Mouse (Mus musculus): ENCODE results near the gene Pold2. TPM values are rescaled to one million over a fixed set of nuclear protein-coding genes. Genes with fewer than 3 reads are reported as not detected.

Pold2 gene
- 10 to 100 TPM; 44.6 to 47.3 (median 47.0) TPM for total RNA-seq (2022)

GRCm38 (mm10) chr11:5877921-5878526, at the start of gene Pold2:
Gene Pold2, minus strand, starts transcription at chr11:5878292.
- DNase-seq (ENCODE audit: low spot score in 2 of 2) = peak; percentile 95 to 98

DNA sequence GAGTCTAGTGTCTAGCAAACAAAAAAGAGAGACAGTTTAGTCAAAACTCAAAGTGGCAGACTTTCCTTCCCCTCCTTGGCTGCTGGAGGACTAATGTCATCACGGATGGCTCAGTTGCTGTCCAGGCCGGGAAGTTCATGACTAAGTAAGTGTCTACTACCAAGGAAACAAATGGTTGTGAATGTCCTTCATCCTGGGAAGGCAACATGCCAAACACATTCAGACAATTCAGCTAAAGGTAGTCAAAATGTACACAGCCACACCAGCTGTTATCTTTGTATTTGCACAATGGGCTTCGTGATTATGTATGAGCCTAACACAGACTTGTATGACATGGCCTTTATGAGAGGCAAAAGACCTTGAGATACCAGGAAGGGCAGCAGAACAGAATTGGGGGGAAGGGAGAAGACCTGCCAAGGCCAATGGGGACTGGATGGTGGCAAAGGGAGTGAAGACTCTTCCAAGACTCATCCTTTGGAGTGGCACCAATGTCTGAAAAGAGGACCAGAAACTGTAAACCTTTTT, 48.7 kb upstream of the Pold2 start:
- no peak for DNase-seq (ENCODE audit: low spot score in 2 of 2)

GRCm38 (mm10) chr11:5924699-5925098, 46.6 kb upstream of the Pold2 start:
- DNase-seq (ENCODE audit: low spot score in 2 of 2) = no peak

GRCm38 (mm10) chr11:5920323-5920960, 42.4 kb upstream of the Pold2 start:
- DNase-seq (ENCODE audit: low spot score in 2 of 2) = no peak

DNA sequence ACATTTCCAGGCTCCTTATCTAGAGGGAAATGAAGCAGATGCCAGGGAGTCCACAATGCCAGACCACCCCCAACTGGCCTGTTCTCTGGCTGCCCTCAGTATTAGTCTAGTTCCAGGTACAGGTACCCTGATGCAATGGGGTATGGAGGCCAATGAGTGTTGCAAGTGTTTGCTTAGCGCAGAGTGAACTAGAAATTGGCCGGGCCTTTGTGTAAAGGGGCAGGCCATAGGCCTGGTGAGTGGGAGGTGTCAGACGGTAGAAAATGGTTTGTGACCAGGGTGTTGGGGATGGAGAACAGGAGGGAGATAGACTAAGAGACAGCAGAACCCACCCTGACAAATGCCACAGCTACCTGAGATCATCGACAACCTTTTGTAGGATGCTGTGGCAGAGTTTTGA, 41.5 kb upstream of the Pold2 start:
- DNase-seq (ENCODE audit: low spot score in 2 of 2) = no peak

- DNase-seq (ENCODE audit: low spot score in 2 of 2) = no peak
Measured at GRCm38 (mm10) chr11:5918111-5918510, 40.0 kb upstream of the Pold2 start.

- DNase-seq (ENCODE audit: low spot score in 2 of 2) = no peak
Measured at GRCm38 (mm10) chr11:5916178-5916548, 38.1 kb upstream of the Pold2 start.

GRCm38 (mm10) chr11:5915429-5916177, 37.5 kb upstream of the Pold2 start:
- DNase-seq (ENCODE audit: low spot score in 2 of 2) = peak; percentile 39 to 46

DNA sequence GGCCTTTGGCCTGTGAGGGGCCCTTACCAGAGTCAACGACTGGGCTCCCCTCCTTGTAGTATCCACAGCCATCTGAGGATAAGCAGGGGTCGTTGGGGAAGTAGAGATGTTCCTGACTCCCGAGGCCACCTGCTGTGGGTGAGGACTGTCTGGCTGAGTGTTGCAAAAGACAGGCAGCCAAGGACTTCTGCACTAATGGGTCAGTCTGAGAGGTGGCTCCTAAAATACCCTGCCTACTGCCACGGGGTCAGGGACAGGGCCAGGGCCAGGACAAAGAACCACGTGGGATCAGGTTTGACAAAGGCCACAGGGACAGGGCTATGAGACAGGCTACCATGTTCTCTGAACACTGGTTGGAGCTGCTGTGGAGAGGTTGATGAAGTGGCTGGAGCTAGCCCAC, 36.8 kb upstream of the Pold2 start:
- DNase-seq (ENCODE audit: low spot score in 2 of 2) = no peak

DNA sequence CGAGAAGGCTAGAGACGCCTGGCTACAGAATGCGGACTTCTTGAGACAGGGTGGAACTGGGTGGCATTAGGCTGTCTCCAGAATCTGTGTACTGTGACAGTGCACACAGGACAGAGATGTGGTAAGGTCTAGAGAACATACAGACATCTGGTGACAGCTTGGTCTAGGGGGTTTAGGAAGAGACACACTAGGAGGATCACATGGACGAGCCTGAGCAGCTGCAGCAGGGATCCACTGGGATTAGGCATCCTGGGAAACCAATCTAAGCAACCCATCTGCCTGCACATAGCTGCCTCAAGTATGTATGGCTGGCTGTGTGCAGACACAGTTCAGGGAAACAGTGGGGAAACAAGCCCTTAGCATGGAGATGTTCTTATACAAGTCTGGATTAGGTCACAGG, 35.8 kb upstream of the Pold2 start:
- no peak for DNase-seq (ENCODE audit: low spot score in 2 of 2)

- DNase-seq (ENCODE audit: low spot score in 2 of 2) = no peak
Measured at GRCm38 (mm10) chr11:5913256-5913655, 35.2 kb upstream of the Pold2 start.

GRCm38 (mm10) chr11:5912635-5913034, 34.5 kb upstream of the Pold2 start:
- peak; percentile 36 to 42 for DNase-seq (ENCODE audit: low spot score in 2 of 2)

DNA sequence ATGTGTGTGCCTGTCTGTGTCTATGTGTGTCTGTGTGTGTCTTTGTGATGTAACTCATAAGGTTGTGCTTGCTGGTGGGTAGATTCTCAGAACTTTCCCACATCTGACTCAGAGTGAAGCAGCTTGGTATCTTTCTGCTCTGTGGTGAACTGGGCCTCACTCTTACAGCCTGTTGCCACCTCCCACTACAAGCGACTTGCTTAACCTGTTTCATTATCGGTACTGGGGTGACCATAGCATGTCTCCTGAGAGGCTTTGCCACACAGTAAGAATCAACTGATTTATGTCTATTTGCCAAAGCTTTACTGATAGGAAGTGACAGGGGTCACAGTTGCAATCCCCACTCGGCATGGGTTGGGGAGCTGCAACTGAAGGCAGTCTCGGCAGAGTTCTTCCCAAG, 30.6 kb upstream of the Pold2 start:
- no peak for DNase-seq (ENCODE audit: low spot score in 2 of 2)

- no peak for DNase-seq (ENCODE audit: low spot score in 2 of 2)
Measured at GRCm38 (mm10) chr11:5907096-5907495, 29.0 kb upstream of the Pold2 start.

DNA sequence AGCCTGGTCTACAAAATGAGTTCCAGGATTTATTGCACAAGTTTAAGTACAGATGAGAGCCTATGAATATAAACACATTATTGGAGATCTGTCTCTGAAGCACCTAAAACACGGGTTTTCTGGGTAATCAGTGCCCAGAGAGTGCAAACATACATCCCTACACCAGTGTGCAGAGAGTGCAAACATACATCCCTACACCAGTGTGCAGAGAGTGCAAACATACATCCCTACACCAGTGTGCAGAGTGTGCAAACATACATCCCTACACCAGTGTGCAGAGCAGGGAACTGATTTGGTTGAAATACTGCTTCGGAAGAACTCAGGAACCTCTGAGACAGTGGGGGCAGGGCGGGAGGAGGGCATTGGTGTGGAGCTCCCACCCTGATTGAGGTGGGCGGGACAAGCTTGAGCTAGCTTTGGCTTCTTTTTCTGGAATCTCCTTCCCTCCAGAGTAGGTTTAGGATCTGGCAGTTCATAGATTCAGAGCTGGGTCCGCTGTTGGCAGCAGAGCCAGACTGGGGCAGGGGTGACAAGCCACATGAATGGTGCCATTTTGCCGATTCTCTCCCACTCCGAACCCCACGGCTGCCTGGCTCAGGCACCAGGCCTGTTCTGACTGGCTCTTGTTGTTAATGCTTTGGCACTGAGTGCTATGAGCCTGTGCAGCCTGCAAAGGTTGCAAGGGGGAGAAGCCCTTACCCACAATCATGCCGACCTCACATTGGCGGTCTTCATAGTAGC, 27.9 kb upstream of the Pold2 start:
- no peak for DNase-seq (ENCODE audit: low spot score in 2 of 2)

GRCm38 (mm10) chr11:5904871-5905270, 26.8 kb upstream of the Pold2 start:
- no peak for DNase-seq (ENCODE audit: low spot score in 2 of 2)

DNA sequence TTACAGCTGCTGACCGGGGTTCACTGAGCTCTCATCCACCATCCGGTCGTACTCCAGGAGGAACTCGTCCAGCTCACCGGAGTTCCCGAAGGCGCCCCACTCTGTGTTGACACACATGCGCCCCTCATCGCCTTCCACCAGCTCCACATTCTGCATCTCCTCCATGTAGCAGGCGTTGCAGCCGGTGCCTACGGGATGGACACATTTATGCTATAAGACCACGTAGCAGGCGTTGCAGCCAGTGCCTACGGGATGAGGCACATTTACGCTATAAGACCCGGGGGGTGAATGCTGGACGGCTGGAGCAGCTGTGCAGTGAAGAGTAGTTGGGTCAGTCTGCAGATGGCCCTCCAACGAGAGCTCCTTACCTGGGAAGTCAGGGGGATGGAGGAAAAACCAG, 26.3 kb upstream of the Pold2 start:
- no peak for DNase-seq (ENCODE audit: low spot score in 2 of 2)

DNA sequence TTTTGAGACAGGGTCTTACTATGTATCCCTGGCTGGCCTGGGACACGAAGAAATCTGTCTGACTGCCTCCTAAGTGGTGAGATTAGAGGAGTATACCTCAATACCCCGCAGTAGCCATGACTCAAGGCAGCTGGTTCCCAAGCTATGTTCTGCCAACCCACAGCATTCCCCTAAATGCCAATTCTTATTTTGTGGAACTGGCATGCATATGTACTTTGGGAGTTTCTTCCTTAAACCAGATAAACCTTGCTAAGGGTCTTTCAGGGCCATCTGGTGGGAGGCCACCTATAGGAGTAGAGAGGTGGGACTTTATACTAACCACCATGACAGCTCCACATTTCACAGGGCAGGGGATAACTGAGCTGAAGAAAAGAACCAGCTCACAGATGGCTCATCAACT, 25.8 kb upstream of the Pold2 start:
- DNase-seq (ENCODE audit: low spot score in 2 of 2) = no peak

- DNase-seq (ENCODE audit: low spot score in 2 of 2) = no peak
Measured at GRCm38 (mm10) chr11:5902390-5902789, 24.3 kb upstream of the Pold2 start.

- no peak for DNase-seq (ENCODE audit: low spot score in 2 of 2)
Measured at GRCm38 (mm10) chr11:5901950-5902349, 23.9 kb upstream of the Pold2 start.

DNA sequence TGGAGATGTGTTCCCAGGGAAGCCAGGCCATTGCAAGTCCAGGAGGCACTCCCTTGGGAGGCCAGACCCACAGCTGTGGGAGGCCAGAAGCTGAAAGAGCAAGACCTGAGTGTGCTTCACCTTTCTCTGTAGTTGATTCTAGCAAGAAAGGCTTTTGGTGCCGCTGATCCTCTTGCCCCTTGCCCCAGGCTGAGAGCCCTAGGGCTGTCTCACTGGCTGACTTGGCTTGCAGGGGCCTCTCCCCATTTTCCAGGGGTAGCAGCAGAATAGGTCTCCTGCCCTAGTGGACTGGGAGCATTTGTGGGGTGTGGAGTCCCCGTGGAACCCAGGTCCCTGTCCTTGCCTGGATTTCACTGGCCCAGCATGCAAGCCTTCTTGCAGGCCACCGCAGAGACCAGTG, 23.2 kb upstream of the Pold2 start:
- no peak for DNase-seq (ENCODE audit: low spot score in 2 of 2)

DNA sequence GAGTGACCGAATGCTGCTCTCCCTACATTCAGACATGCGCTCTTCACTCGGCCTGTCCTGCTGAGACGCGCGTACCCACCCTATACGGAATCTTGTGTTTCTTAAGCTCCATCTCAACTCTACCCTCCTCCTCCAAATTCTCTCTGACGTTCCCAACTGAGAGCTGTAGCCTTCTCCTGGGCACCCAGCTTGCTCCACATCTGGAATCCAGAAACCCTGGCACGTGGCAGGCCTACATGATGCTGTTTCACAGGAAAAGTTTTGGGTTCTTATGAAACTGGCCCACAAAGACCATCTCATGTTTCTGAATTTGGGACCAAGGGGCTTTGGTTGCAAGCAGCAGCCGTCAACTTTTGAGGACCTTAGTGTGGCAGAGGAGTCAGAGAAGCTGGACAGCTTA, 21.2 kb upstream of the Pold2 start:
- no peak for DNase-seq (ENCODE audit: low spot score in 2 of 2)
